Mouse (Mus musculus) intestine, embryonic 14.5 days (tissue): Measurements from ENCODE around the gene Evi5l. TPM values are rescaled to one million over a fixed set of nuclear protein-coding genes. Genes with fewer than 3 reads are reported as not detected.
"Not testable (repeated sequence)": the region's sequence is repeated elsewhere in the genome, so short reads cannot be mapped to it uniquely, and the experiment has no call there.

ENCODE experiments used
- ATAC-seq: fragments of 200-750 bp; cut with Nextera tagmentation; replicated peaks from 2 replicates; pipeline ENCODE4 v1.8.0; 2017; ENCODE audit warnings: low read depth, moderate number of reproducible peaks, moderate TSS enrichment, moderate library complexity; ENCODE audit not compliant: low FRiP score, low TSS enrichment
- DNase-seq: peaks from one replicate; pipeline ENCODE4 v3.0.0-alpha.2; 2018; ENCODE audit warnings: low spot score
- H3K27ac ChIP-seq: fragments of 300-500 bp; sonication (generic); 2 replicates; pipeline ENCODE4 v1.5.1; 2014; ENCODE audit warnings: low read depth, mild to moderate bottlenecking, control low read depth
- H3K27me3 ChIP-seq: fragments of 300-500 bp; sonication (generic); replicated peaks from 2 replicates; pipeline ENCODE4 v1.6.1; 2014; ENCODE audit warnings: low read length, control low read depth; ENCODE audit not compliant: control insufficient read depth, insufficient read depth
- H3K36me3 ChIP-seq: fragments of 300-500 bp; sonication (generic); 2 replicates; pipeline ENCODE4 v1.6.1; 2014; ENCODE audit warnings: low read length, control low read depth; ENCODE audit not compliant: control insufficient read depth, insufficient read depth
- H3K4me1 ChIP-seq: fragments of 300-500 bp; sonication (generic); replicated peaks from 2 replicates; pipeline ENCODE4 v1.6.1; 2014; ENCODE audit warnings: low read length, control low read depth, mixed read lengths; ENCODE audit not compliant: control insufficient read depth, insufficient read depth
- H3K4me2 ChIP-seq: fragments of 300-500 bp; sonication (generic); 2 replicates; pipeline ENCODE4 v1.6.1; 2014; ENCODE audit warnings: low read length
- H3K4me3 ChIP-seq: fragments of 300-500 bp; sonication (generic); 2 replicates; pipeline ENCODE4 v1.5.1; 2014; ENCODE audit warnings: low read depth, low read length, control low read depth, mixed read lengths
- H3K9ac ChIP-seq: fragments of 300-500 bp; sonication (generic); 2 replicates; pipeline ENCODE4 v1.6.1; 2014; ENCODE audit warnings: mild to moderate bottlenecking, low read length
- H3K9me3 ChIP-seq: fragments of 300-500 bp; sonication (generic); 2 replicates; pipeline ENCODE4 v1.6.1; 2016; ENCODE audit warnings: low read length, control low read depth; ENCODE audit not compliant: control insufficient read depth
- WGBS: fragments of 180-500 bp; shearing (Covaris S2); extraction: QIAGEN DNeasy Blood & Tissue Kit; methylation state at CpG from one replicate; pipeline ENCODE4 v1.1.7; 2014; 5-methylcytosine and 5-hydroxymethylcytosine counted together
- polyA plus RNA-seq: library from polyadenylated mRNA; unstranded; fragments of >200 nt; fragmentation: Nextera tagmentation; extraction: Ambion mirVana; gene quantifications from 2 replicates; pipeline ENCODE4 v1.2.1, GENCODE M21; 2014

The Evi5l gene
- polyA plus RNA-seq, 1 experiment from 2014 or later, result 20.2 TPM

DNA sequence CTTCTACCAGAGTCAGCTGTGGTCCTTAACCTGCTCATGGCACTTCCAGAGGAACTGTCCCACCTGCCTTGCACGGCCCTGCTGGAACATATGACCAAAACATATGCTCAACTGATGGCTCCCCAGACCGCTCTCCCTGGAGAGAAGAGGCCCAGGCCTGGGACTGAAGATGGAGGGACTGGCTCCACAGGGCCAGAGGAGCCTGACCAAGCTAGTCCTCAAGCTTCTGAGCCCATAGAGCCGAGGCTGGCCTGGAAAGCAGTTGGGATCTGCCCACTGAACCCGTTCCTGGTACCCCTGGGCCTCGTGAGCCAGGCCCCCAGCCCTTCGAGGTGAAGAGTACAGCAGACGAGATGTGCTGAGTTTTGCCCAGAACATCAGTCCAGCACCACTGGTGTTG is 89.1 kb downstream of the Evi5l start:
- whole genome bisulfite sequencing, result 88% methylated on average over 7 of the region's 7 CpGs
- not testable (repeated sequence) for H3K9me3 ChIP-seq, H3K9ac ChIP-seq, H3K27ac ChIP-seq, DNase-seq, H3K4me3 ChIP-seq, ATAC-seq, H3K27me3 ChIP-seq, H3K4me2 ChIP-seq
- H3K36me3 ChIP-seq, result peaks cover 33% of the 10 kb centered on the region
- peaks cover 28% of the 10 kb centered on the region for H3K4me1 ChIP-seq

DNA sequence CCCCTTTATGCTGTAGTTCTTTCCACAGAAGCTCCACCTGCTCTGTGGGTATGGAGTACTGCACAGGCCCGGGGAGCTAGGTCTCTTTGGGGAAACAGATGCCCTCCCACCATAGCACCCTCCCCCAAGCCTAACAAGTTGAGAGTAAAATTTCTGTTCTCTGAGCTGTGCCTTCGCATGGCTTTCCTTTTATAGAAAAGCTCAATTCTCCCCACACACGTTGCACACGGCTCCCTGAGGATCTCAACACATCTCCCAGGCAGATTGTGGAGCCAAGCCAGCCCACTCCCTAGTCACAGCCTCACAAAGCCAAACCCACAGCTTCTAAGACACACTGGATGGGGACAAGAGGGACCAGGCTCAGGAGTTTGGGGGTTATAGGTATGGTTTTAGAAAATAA is 90.5 kb downstream of the Evi5l start:
- H3K4me2 ChIP-seq, result 0 out of 2 replicates have a peak overlapping the region, but pooled peaks have one; percentile 11
- peaks cover 47% of the 10 kb centered on the region for H3K36me3 ChIP-seq
- H3K4me1 ChIP-seq, result peaks cover 24% of the 10 kb centered on the region
- no peak overlapping the region for H3K9ac ChIP-seq
- H3K4me3 ChIP-seq, result no peak overlapping the region
- peak overlapping the region; percentile 45 for H3K27ac ChIP-seq
- WGBS, result 55% methylated on average over 4 of the region's 4 CpGs
- no peaks in the 10 kb centered on the region for H3K27me3 ChIP-seq
- H3K9me3 ChIP-seq, result no peaks in the 10 kb centered on the region
- ATAC-seq, result no peak
- no peak for DNase-seq

DNA sequence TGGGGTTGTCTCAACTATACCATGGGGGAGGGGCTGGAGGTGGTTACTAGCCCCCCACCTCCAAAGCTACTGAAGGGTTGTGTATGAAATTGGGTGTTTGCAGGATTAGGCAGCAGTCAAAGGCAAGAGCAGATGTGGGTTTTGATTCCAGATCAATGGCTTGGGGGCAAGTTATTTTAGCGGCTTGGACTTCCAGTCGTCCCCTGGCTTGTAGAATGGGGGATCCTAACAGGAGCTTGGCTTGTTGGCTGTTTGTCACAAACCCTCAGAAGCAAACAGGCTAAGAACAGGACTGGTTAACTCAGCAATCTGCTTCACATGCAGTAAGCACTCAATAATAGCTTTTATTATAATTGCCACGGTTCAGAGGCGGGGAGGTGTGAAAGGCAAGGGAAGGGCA is 91.0 kb downstream of the Evi5l start:
- Histone ChIP-seq H3K36me3 (peaks cover 51% of the 10 kb centered on the region), H3K9me3 (no peaks in the 10 kb centered on the region), H3K4me1 (peaks cover 24% of the 10 kb centered on the region), H3K27ac (peak overlapping the region; percentile 45), H3K4me3 (no peak overlapping the region), H3K9ac (no peak overlapping the region), H3K4me2 (peak overlapping the region; percentile 67; the same call in 1 of the 2 replicates), H3K27me3 (no peaks in the 10 kb centered on the region)
- 80% methylated on average over 4 of the region's 4 CpGs for WGBS
- DNase-seq (no peak), ATAC-seq (no peak)

GRCm38 (mm10) chr8:4258233-4258632 is 91.9 kb downstream of the Evi5l start:
- Histone ChIP-seq H3K9me3 (no peaks in the 10 kb centered on the region), H3K27me3 (no peaks in the 10 kb centered on the region), H3K36me3 (peaks cover 60% of the 10 kb centered on the region), H3K9ac (peak overlapping the region; percentile 88), H3K4me3 (peak overlapping the region; percentile 89), H3K27ac (peak overlapping the region; percentile 83), H3K4me2 (peak overlapping the region; percentile 67), H3K4me1 (peaks cover 24% of the 10 kb centered on the region)
- WGBS, result 2% methylated on average over 35 of the region's 35 CpGs
- DNase-seq (peak; percentile 94), ATAC-seq (peak; percentile 64)

- Histone ChIP-seq H3K27ac (peak overlapping the region; percentile 83), H3K27me3 (no peaks in the 10 kb centered on the region), H3K4me1 (peaks cover 23% of the 10 kb centered on the region), H3K4me2 (peak overlapping the region; percentile 67), H3K9me3 (no peaks in the 10 kb centered on the region), H3K36me3 (peaks cover 64% of the 10 kb centered on the region), H3K9ac (peak overlapping the region; percentile 88), H3K4me3 (peak overlapping the region; percentile 89)
- DNase-seq (no peak), ATAC-seq (peak; percentile 79)
- WGBS, result under 1% methylated on average over 32 of the region's 32 CpGs
Measured at GRCm38 (mm10) chr8:4258678-4259077, 92.3 kb downstream of the Evi5l start.

GRCm38 (mm10) chr8:4259125-4259804 is 92.9 kb downstream of the Evi5l start, which contains the start of gene Ctxn1:
TSS of gene Ctxn1 (minus strand) at chr8:4259274.
- Histone ChIP-seq H3K4me1 (peaks cover 17% of the 10 kb centered on the region), H3K9ac (peak within 1 kb of the TSS; percentile 88), H3K4me3 (peak within 1 kb of the TSS; percentile 89), H3K27ac (peak within 1 kb of the TSS; percentile 83), H3K27me3 (no peaks in the 10 kb centered on the region), H3K4me2 (peak within 1 kb of the TSS; percentile 67), H3K9me3 (no peaks in the 10 kb centered on the region), H3K36me3 (peaks cover 70% of the 10 kb centered on the region)
- WGBS, result 8% methylated on average over 28 of the region's 33 CpGs
- ATAC-seq (peak; percentile 90), DNase-seq (peak; percentile 98)

DNA sequence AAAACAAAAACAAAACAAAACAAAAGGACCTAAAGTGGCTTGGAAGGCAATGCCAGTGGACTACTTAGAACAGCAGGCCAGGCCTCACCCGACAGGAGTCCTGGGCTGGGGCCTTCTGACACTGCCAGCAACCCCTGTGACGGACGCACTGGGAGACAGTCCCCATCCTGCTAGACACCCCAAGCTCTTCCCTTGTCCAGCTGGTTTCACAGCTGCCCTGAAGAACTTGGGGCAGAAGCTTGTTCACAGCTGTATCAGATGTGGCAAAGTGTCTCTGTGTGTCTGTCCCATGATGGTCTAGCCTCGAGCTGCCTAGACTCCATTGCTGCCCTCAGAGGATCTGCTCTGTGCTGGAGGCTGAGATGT is 93.4 kb downstream of the Evi5l start:
- H3K27me3 ChIP-seq, result no peaks in the 10 kb centered on the region
- 83% methylated on average over 4 of the region's 4 CpGs for WGBS
- ATAC-seq, result no peak
- H3K4me1 ChIP-seq, result peaks cover 16% of the 10 kb centered on the region
- H3K9ac ChIP-seq, result peak overlapping the region; percentile 25; the same call in 1 of the 2 replicates
- H3K36me3 ChIP-seq, result peaks cover 70% of the 10 kb centered on the region
- H3K9me3 ChIP-seq, result no peaks in the 10 kb centered on the region
- H3K4me2 ChIP-seq, result no peak overlapping the region
- H3K27ac ChIP-seq, result peak overlapping the region; percentile 83; the same call in 1 of the 2 replicates
- DNase-seq, result no peak
- no peak overlapping the region for H3K4me3 ChIP-seq
